Mouse (Mus musculus) brain, embryonic 14.5 days (tissue): ENCODE data around the gene Dpf1. TPM values are rescaled to one million over a fixed set of nuclear protein-coding genes. Genes with fewer than 3 reads are reported as not detected.
A peak's percentile ranks its signal among the peaks of the same experiment; 100 is the strongest.

Source experiments
- DNase-seq: peaks from one replicate; pipeline ENCODE4 v3.0.0-alpha.2; 2011; ENCODE audit warnings: low read depth
- CTCF ChIP-seq: fragments of 200-500 bp; IDR thresholded peaks from 2 replicates; pipeline ENCODE4 v1.5.1; 2012; ENCODE audit warnings: inconsistent platforms, mild to moderate bottlenecking, moderate library complexity, borderline replicate concordance; ENCODE audit not compliant: insufficient read depth, insufficient read length; ENCODE audit errors: extremely low read depth
- POLR2A ChIP-seq: fragments of 200-500 bp; IDR thresholded peaks from 2 replicates; pipeline ENCODE4 v1.6.1; 2012; ENCODE audit warnings: mild to moderate bottlenecking, inconsistent platforms, borderline replicate concordance; ENCODE audit not compliant: poor library complexity, insufficient read depth, insufficient read length, severe bottlenecking; ENCODE audit errors: extremely low read depth
- polyA plus RNA-seq: library from polyadenylated mRNA; depleted of rRNA; stranded (reverse); fragments of >200 nt; gene quantifications from 2 replicates; pipeline ENCODE4 v1.2.3, GENCODE M21; 2012

Dpf1 gene
- polyA plus RNA-seq, 1 experiment: 157 TPM

- TF ChIP-seq POLR2A (no peak), CTCF (no peak)
- peak; percentile 80 for DNase-seq
Measured at GRCm38 (mm10) chr7:29318115-29318911, 14.6 kb downstream of the Dpf1 start.

GRCm38 (mm10) chr7:29319337-29320307 lies 15.9 kb downstream of the Dpf1 start:
- DNase-seq: peak; percentile 67
- TF ChIP-seq POLR2A (no peak), CTCF (peak; percentile 29; the same call in 1 of the 2 replicates)

GRCm38 (mm10) chr7:29327087-29327486 lies 23.3 kb downstream of the Dpf1 start:
- TF ChIP-seq CTCF: no peak
- TF ChIP-seq POLR2A: no peak
- no peak for DNase-seq

GRCm38 (mm10) chr7:29328984-29329383 lies 25.2 kb downstream of the Dpf1 start:
- TF ChIP-seq CTCF: no peak
- TF ChIP-seq POLR2A: no peak
- DNase-seq: no peak

- TF ChIP-seq CTCF (no peak), POLR2A (no peak)
- no peak for DNase-seq
Measured at GRCm38 (mm10) chr7:29334156-29334555, 30.4 kb downstream of the Dpf1 start.

GRCm38 (mm10) chr7:29335276-29335675 lies 31.5 kb downstream of the Dpf1 start:
- peak; percentile 41; the same call in 1 of the 2 replicates for TF ChIP-seq CTCF
- no peak for TF ChIP-seq POLR2A

GRCm38 (mm10) chr7:29335841-29336671 lies 32.3 kb downstream of the Dpf1 start:
- TF ChIP-seq CTCF (no peak), POLR2A (no peak)
- no peak for DNase-seq

More at GRCm38 (mm10) chr7:29335276-29335675, 31.5 kb downstream of the Dpf1 start:
- DNase-seq: no peak

- 0 out of 2 replicates have a peak, but pooled peaks have one; percentile 30 for TF ChIP-seq CTCF
- TF ChIP-seq POLR2A: no peak
- no peak for DNase-seq
Measured at GRCm38 (mm10) chr7:29336795-29337319, 33.1 kb downstream of the Dpf1 start.

GRCm38 (mm10) chr7:29337766-29338165 lies 34.0 kb downstream of the Dpf1 start:
- DNase-seq: no peak
- TF ChIP-seq POLR2A: no peak
- no peak for TF ChIP-seq CTCF

GRCm38 (mm10) chr7:29338351-29338919 lies 34.7 kb downstream of the Dpf1 start:
- no peak for DNase-seq
- TF ChIP-seq POLR2A (no peak), CTCF (no peak)

GRCm38 (mm10) chr7:29338984-29339679 lies 35.4 kb downstream of the Dpf1 start:
- no peak for DNase-seq
- TF ChIP-seq POLR2A (no peak), CTCF (no peak)
